Mouse (Mus musculus): ENCODE results near the gene Arhgef10l. TPM values are rescaled to one million over a fixed set of nuclear protein-coding genes. Genes with fewer than 3 reads are reported as not detected.

Gene Arhgef10l
- polyA plus RNA-seq, 1 experiment from 2014 or later, result 11.9 TPM

- Histone ChIP-seq H3K79me2 (ENCODE audit: inconsistent target) (peaks cover 16% of the 10 kb centered on the region; the same call in 1 of the 2 replicates), H3K36me3 (ENCODE audit: inconsistent target) (peaks cover 89% of the 10 kb centered on the region), H3K4me3 (ENCODE audit: inconsistent target) (no peak overlapping the region), H3K27ac (no peak overlapping the region)
- 98% methylated on average over 4 of the region's 4 CpGs for WGBS (ENCODE audit: missing documents)
Measured at GRCm38 (mm10) chr4:140522873-140523272, 142.9 kb downstream of the Arhgef10l start.

GRCm38 (mm10) chr4:140520719-140521118 lies 145.1 kb downstream of the Arhgef10l start:
- Histone ChIP-seq H3K36me3 (ENCODE audit: inconsistent target) (peaks cover 97% of the 10 kb centered on the region), H3K4me3 (ENCODE audit: inconsistent target) (no peak overlapping the region), H3K79me2 (ENCODE audit: inconsistent target) (peaks cover 9% of the 10 kb centered on the region; the same call in 1 of the 2 replicates), H3K27ac (no peak overlapping the region)
- WGBS (ENCODE audit: missing documents), result 94% methylated on average over 9 of the region's 9 CpGs

GRCm38 (mm10) chr4:140513797-140514196 lies 152.0 kb downstream of the Arhgef10l start:
- Histone ChIP-seq H3K4me3 (ENCODE audit: inconsistent target) (no peak overlapping the region), H3K79me2 (ENCODE audit: inconsistent target) (no peaks in the 10 kb centered on the region), H3K36me3 (ENCODE audit: inconsistent target) (peaks cover 48% of the 10 kb centered on the region), H3K27ac (no peak overlapping the region)
- 91% methylated on average over 4 of the region's 4 CpGs for WGBS (ENCODE audit: missing documents)

- H3K79me2 ChIP-seq (ENCODE audit: inconsistent target), result no peaks in the 10 kb centered on the region
- H3K27ac ChIP-seq, result no peak overlapping the region
- peaks cover 11% of the 10 kb centered on the region; the same call in 1 of the 2 replicates for H3K36me3 ChIP-seq (ENCODE audit: inconsistent target)
- H3K4me3 ChIP-seq (ENCODE audit: inconsistent target), result no peak overlapping the region
Measured at GRCm38 (mm10) chr4:140509856-140510255, 156.0 kb downstream of the Arhgef10l start.

GRCm38 (mm10) chr4:140507172-140507714 lies 158.6 kb downstream of the Arhgef10l start:
- Histone ChIP-seq H3K79me2 (ENCODE audit: inconsistent target) (no peaks in the 10 kb centered on the region), H3K27ac (no peak overlapping the region), H3K36me3 (ENCODE audit: inconsistent target) (no peaks in the 10 kb centered on the region), H3K4me3 (ENCODE audit: inconsistent target) (no peak overlapping the region)
- WGBS (ENCODE audit: missing documents), result 37% methylated on average over 15 of the region's 15 CpGs

- no peaks in the 10 kb centered on the region for H3K79me2 ChIP-seq (ENCODE audit: inconsistent target)
- H3K27ac ChIP-seq, result no peak overlapping the region
- H3K4me3 ChIP-seq (ENCODE audit: inconsistent target), result no peak overlapping the region
- H3K36me3 ChIP-seq (ENCODE audit: inconsistent target), result no peaks in the 10 kb centered on the region
- 96% methylated on average over 3 of the region's 3 CpGs for WGBS (ENCODE audit: missing documents)
Measured at GRCm38 (mm10) chr4:140505608-140506002, 160.2 kb downstream of the Arhgef10l start.

- Histone ChIP-seq H3K4me3 (ENCODE audit: inconsistent target) (no peak overlapping the region), H3K79me2 (ENCODE audit: inconsistent target) (no peaks in the 10 kb centered on the region), H3K36me3 (ENCODE audit: inconsistent target) (no peaks in the 10 kb centered on the region), H3K27ac (no peak overlapping the region)
- 79% methylated on average over 16 of the region's 19 CpGs for WGBS (ENCODE audit: missing documents)
Measured at GRCm38 (mm10) chr4:140504921-140505607, 160.7 kb downstream of the Arhgef10l start.

GRCm38 (mm10) chr4:140504067-140504913 lies 161.5 kb downstream of the Arhgef10l start:
- 17% methylated on average over 16 of the region's 16 CpGs for WGBS (ENCODE audit: missing documents)

GRCm38 (mm10) chr4:140500766-140501165 lies 165.0 kb downstream of the Arhgef10l start:
- H3K36me3 ChIP-seq (ENCODE audit: inconsistent target), result no peaks in the 10 kb centered on the region

More at GRCm38 (mm10) chr4:140504067-140504913, 161.5 kb downstream of the Arhgef10l start:
- Histone ChIP-seq H3K27ac (no peak overlapping the region), H3K36me3 (ENCODE audit: inconsistent target) (no peaks in the 10 kb centered on the region), H3K79me2 (ENCODE audit: inconsistent target) (no peaks in the 10 kb centered on the region), H3K4me3 (ENCODE audit: inconsistent target) (no peak overlapping the region)

GRCm38 (mm10) chr4:140499571-140499970 lies 166.2 kb downstream of the Arhgef10l start:
- WGBS (ENCODE audit: missing documents), result 89% methylated on average over 6 of the region's 6 CpGs
- Histone ChIP-seq H3K27ac (no peak overlapping the region), H3K4me3 (ENCODE audit: inconsistent target) (no peak overlapping the region), H3K36me3 (ENCODE audit: inconsistent target) (no peaks in the 10 kb centered on the region), H3K79me2 (ENCODE audit: inconsistent target) (no peaks in the 10 kb centered on the region)

More at GRCm38 (mm10) chr4:140500766-140501165, 165.0 kb downstream of the Arhgef10l start:
- H3K79me2 ChIP-seq (ENCODE audit: inconsistent target), result no peaks in the 10 kb centered on the region
- H3K27ac ChIP-seq, result no peak overlapping the region
- 24% methylated on average over 7 of the region's 7 CpGs for WGBS (ENCODE audit: missing documents)
- no peak overlapping the region for H3K4me3 ChIP-seq (ENCODE audit: inconsistent target)

GRCm38 (mm10) chr4:140497169-140497568 lies 168.6 kb downstream of the Arhgef10l start:
- 92% methylated on average over 20 of the region's 20 CpGs for WGBS (ENCODE audit: missing documents)
- Histone ChIP-seq H3K79me2 (ENCODE audit: inconsistent target) (no peaks in the 10 kb centered on the region), H3K36me3 (ENCODE audit: inconsistent target) (no peaks in the 10 kb centered on the region), H3K27ac (no peak overlapping the region), H3K4me3 (ENCODE audit: inconsistent target) (no peak overlapping the region)

GRCm38 (mm10) chr4:140491555-140491954 lies 174.3 kb downstream of the Arhgef10l start:
- Histone ChIP-seq H3K4me3 (ENCODE audit: inconsistent target) (no peak overlapping the region), H3K79me2 (ENCODE audit: inconsistent target) (no peaks in the 10 kb centered on the region), H3K36me3 (ENCODE audit: inconsistent target) (no peaks in the 10 kb centered on the region), H3K27ac (no peak overlapping the region)
- WGBS (ENCODE audit: missing documents), result 35% methylated on average over 5 of the region's 5 CpGs

- H3K79me2 ChIP-seq (ENCODE audit: inconsistent target), result no peaks in the 10 kb centered on the region
- 67% methylated on average over 12 of the region's 12 CpGs for WGBS (ENCODE audit: missing documents)
- no peak overlapping the region for H3K27ac ChIP-seq
- no peak overlapping the region for H3K4me3 ChIP-seq (ENCODE audit: inconsistent target)
- no peaks in the 10 kb centered on the region for H3K36me3 ChIP-seq (ENCODE audit: inconsistent target)
Measured at GRCm38 (mm10) chr4:140485442-140485841, 180.4 kb downstream of the Arhgef10l start.

- WGBS (ENCODE audit: missing documents), result 90% methylated on average over 11 of the region's 11 CpGs
- Histone ChIP-seq H3K4me3 (ENCODE audit: inconsistent target) (no peak overlapping the region), H3K79me2 (ENCODE audit: inconsistent target) (no peaks in the 10 kb centered on the region), H3K27ac (no peak overlapping the region), H3K36me3 (ENCODE audit: inconsistent target) (no peaks in the 10 kb centered on the region)
Measured at GRCm38 (mm10) chr4:140483134-140483533, 182.7 kb downstream of the Arhgef10l start.

Measured in macrophage (primary cell).